Mouse (Mus musculus) layer of hippocampus, postnatal 25 days (tissue): ENCODE data around the gene Cdc42. TPM values are rescaled to one million over a fixed set of nuclear protein-coding genes. Genes with fewer than 3 reads are reported as not detected.

Experiments
- DNase-seq, 2 experiments: peaks; one replicate each; pipeline ENCODE4 v3.0.0; 2022; ENCODE audit warnings: mixed read lengths in 2 of 2, low spot score in 1 of 2; ENCODE audit errors: extremely low spot score in 1 of 2
- total RNA-seq, 2 experiments: library from RNA; stranded (reverse); gene quantifications; 2 replicates each; pipeline ENCODE4 v1.2.3; 2021

Gene Cdc42
- total RNA-seq, 2 experiments from 2014 or later, result 307 to 339 TPM

DNA sequence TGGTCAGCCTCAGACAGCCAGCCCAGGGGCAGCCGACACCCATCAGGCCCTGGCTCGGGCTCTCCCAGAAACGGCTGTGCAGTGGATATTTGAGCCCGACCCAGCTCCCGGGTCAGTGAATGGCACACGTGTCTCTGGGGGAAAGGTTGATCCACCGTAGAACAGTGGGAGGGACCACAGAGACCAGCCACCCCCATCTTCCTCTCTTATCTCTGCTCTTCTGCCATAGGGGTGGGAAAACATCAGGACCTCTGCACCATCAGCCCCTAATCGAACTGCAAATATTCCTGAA, 70.9 kb downstream of the Cdc42 start:
- no peak for DNase-seq

DNA sequence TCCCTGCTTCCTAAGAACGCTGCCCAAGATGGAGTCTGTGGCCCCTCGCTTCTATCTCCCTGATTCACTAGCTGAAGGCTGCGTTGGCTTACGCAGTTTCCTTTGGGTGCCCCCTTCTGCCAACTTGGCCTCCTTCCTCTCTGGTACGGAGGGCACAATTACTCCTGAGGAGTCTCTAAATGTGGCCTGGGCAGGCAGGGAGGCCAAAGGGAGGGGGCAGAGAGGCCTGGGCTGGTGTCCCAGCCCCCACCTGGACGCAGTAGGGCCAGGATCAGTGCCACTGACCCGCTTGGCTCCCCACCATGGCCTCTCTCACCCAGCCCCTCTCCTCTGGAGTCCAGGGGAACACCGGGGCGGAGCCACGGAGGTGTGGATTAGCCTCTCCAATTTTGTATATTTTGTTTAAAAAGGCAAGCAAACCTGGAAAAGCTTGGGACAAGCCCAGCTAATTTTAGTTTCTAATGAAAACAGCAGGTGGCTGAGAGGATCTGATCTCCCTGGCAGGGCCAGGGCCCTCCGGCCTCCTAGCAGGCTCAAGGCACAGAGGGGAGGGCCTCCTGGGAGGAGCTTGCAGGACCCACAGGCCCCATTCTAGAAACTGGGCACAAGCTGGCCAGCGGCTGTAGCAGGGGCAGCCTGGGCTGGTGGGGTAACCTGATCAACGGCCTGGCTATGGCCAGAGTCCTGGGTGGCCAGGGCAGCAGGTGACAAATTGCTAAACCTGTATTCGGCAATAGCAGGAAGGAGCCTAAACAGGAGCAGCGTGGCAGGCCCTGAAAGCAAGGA, 71.5 kb downstream of the Cdc42 start:
- no peak for DNase-seq

DNA sequence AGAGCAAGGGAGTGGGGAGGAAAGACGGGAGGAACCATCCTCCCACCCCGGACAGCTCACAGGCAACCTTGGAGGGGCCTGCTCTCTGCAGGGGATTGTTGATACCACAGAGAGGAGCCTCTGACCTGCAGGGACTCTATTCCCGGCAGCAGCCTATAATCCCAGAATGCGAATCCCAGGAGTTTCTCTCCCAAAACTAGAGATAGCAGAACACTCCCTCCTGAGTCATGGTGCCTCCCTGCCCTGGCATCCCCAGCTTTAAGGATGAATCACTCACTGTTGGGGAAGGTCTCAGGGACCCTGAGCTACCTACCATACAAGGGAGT, 74.2 kb downstream of the Cdc42 start:
- DNase-seq, result no peak

DNA sequence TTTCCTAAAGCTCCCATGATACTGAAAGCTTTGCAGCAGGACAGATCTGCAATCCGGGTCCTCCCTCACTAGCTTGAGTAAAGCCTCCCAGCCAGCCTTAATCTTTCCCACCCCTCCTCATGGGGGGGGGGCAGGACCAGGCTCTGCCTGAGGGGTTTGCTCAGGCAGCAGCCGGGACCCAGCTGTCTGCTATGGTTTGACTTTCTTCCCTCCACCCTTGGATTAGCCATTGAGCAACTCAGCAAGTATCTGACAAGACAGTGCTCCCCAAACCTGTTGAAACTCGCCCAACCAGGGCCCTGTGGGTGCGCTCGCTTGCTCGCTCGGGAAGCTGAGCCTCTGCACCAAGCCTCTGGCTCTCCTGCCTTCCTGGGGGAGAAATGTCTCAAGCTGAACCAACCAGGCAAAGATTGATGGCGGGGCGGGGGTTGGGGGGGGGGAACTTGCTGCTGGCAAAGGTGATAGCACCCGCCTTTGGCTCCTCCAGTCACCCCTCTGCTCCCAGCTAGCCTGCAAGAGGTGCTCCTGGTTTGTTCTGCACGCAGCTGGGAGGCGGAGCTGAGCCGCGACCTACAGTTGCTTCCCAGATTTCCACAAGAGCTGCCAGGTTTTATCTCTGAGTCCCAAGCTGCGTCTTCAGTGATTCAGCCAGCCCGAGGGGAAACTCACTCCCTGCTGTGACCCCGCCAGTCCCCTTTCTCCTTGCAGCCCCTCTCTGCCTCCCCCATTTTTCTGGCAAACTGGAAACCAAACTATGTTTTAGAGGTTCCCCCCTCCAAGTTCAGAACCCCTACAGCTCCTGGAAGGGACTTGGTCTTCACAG, 74.7 kb downstream of the Cdc42 start:
- DNase-seq, result no peak

DNA sequence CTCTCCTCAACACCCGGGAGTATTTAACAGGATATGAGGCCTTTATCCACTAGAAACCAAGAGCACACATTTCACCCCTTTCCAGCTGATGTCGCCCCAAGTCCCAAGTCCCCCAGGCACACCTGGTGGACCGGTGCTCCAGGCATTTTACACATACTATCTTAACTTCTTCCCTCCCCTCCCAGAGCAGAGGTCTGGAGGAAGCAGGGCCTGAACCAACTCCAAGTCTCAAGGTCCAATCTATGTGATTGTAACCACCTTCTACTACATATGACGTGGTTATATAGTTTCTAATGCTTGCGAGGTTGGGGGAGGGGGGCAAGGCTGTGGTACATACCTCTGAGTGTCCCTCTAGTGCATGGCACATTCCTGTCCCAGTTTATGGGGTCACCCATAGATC, 75.4 kb downstream of the Cdc42 start:
- DNase-seq, result no peak

DNA sequence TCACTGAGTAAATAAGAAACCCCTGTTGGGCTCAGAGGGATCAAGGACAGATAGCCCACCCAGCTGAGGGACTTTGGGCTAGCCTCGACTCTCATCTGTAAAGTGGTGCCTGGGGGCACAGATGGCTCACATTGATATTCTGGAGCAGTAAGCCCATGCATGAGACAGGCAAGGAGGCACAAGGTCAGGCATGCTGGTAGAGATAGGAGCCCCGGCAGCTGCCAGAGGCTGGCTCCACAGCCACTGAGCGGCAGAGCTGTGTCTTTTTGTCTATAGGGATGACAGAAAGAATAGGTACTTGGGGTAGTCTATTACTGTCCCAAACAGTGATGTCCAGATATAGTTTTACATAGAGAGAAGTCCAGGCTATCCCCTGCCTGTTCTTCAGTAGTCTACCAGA, 76.2 kb downstream of the Cdc42 start:
- DNase-seq, result no peak

DNA sequence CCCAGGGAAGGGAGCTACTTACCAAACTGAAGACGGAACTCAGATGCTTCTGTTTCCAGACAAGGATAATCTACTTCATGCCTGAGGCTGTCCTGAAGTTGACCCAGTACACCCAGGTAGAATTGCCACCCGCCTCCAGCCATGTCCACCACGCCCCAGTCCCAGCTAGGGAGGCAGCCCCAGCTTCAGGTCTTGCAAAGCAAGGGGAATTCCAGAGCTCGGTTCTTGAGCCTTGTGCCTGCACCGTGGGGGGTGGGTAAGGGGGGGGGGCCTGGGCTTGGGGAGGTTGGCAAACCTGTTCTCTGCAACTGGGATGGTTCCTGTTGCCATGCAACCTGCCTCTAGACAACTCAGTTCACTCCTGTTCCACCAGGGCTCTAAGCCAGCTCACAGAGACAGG, 78.2 kb downstream of the Cdc42 start:
- no peak for DNase-seq

DNA sequence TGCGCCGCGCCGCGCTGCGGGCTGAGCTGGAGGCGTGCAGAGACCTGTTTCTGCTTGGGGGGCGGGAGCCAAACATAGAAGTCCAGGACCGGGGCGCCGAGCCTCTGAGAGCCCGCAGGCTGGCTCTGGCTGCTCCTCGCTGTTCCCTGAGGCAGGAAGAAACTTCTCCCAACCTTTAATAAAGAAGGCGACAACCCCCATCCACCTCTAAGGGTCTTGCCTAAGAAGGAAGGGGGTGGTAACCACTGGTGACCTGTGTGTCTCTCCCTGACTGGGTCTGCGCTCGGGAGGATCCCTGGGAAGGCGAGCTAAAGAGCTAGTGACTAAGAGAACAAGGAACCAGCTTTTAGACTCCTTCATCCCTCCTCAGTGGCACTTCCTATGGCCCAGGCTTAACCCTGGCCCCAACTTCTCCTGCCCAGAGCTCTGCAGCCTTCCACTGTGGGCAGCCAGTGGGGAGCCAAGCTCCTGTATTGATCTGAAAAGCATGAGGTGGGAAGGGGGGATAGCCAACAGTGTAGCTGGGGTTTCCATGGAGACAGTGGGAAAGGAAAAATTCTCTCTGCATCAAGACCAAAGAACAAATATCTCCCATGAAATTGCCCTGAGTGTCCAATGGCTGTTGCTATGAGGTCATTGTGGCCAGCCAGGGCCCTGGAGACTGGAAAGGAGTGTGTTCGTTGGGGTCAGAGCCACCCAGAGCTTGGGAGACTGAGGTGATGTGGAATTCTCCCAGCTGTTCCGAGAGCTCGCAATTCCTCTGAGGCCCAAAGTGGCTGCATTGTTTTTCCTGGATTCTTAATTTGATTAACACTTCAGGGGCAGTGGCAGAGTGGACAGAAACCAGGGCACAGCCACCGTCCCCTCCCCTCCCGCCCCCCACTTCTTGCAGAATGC, 79.1 kb downstream of the Cdc42 start:
- DNase-seq, result no peak

DNA sequence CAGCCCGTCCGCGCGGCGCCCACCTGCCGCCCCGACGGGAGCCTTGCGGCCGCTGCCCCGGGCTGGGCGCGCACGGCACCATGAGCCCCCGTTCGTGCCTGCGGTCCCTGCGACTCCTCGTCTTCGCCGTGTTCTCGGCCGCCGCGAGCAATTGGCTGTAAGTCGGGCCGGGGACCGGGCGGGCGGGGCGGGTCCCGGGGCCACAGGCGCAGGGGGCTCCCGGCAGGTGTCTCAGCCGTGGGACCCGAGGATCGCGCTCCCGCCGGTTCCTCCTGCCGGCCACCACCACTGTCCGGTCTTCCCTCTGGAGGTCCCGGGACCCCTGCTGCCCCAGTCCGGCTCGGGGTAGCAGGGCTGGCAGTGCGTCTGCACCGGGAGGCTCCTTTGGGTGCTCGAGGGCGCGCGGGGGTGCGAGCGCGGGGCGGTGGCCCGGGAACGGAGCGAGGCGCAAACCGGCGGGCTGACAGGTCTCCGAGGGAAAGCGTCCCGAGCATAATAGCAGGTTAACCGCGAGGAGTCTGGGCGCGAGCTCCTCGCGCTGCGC, 79.8 kb downstream of the Cdc42 start:
- no peak for DNase-seq

DNA sequence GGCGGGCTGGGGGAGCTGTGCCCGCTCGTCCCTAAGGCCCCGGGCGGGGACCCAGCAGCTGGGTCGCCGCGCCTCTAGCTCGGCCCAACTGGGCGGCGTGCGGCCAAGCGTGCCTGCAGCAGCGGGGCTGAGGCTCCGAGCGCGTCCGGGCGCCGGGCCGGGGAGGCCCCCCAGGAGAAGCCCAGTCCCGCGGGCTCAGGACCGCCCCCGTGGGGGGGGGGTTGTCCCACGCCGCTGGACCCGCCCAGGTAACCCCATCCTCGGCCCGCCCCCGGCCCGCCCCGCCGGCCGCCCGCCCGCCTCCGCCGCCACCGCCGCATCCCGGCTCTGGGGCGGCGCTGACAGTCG, 80.4 kb downstream of the Cdc42 start, which contains the start of gene Wnt4:
Gene Wnt4, plus strand, starts transcription at position 324 of the 348 bp plus-strand sequence.
- DNase-seq, result no peak

DNA sequence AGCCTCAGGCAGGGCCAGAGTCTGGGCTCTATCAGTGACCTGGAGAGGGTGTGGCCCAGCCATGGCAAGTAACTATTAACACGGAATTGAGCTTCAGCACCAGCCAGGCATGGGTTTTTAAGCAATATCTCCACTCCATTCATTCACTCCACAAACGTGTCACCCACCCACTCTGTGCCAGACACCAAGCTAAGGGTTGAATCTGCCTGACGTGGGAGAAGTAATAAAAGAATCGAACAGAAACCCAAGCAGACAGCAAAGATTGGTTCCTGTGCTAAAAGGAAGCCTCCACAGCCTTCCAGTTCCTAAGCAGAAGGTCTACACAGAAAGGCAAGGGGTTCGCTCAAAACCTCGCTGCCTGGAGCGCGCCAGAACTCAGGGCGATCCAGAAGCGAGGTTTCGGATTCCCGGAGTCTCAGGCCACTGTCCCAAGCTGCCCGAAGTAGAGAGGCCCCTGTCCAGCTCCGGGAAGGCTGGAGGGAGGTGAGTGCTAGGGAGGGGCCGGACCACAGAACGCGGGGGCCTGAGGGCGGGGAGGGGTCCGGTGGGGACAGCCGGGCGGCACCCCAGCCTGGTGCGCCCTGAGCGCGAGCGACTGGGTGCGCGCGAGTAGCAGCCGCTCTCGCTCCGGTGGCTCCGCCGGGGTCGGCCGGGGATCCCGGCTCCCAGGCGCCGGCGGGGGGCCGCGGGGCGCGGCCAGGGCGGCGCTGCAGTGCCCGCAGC, 80.9 kb downstream of the Cdc42 start:
- DNase-seq, result no peak

DNA sequence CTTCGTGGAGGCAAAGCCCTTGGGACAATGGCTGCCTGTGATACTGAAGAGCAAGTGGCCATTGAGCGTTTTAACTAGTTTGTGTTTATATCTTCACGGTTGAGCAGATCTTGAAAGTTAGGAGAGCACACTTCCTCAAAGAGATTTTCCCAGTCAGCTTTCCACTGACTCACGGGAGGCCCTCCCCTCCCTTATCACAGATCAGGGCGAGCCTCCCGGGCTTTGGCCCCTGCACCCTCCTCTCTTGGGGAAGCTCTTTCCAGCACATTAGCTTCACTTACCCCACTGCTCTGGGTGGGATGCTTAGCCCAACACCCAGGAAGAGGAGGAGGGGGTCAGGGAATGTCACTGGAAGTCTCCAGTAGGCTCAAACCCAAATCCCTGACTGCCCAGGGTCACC, 83.2 kb downstream of the Cdc42 start:
- DNase-seq, result no peak

DNA sequence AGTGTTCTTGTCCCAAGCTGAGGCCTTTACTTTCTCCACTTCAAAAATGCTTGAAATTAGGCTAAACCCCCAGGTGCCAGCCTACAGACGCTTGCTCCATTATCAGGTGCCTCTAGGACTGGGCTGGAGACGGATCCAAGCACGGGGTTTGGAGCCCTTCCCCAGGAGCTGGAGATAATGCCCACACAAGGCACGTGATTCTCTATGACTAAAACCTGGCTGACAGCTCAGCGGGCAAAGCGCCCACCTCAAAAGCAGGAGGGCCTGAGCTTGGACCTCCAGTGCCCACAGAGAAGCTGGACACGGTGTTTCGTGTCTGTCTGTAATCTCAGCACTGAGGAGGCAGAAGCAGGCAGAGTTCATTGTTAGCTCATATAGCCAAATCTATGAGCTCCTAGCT, 85.7 kb downstream of the Cdc42 start:
- no peak for DNase-seq

Other genes with a start within 250 kb of the Cdc42 start
- 1 to 10 TPM; 6.8 to 7.2 TPM for gene Wnt4, start 80.2 kb downstream of the Cdc42 start, total RNA-seq
- gene Cela3a, start 52.1 kb upstream of the Cdc42 start, total RNA-seq, result not detected
- not detected for gene Cela3b, start 72.8 kb upstream of the Cdc42 start, total RNA-seq
- not detected for gene 1700013G24Rik, start 95.6 kb upstream of the Cdc42 start, total RNA-seq
- 10 to 100 TPM in 1 of 2 experiments, 1 to 10 TPM in 1; 5.6 to 10.8 TPM for gene Hspg2, start 111.0 kb upstream of the Cdc42 start, total RNA-seq
- not detected for gene Ldlrad2, start 216.8 kb upstream of the Cdc42 start, total RNA-seq
- gene Usp48, start 236.0 kb upstream of the Cdc42 start, total RNA-seq, result 100 to 1,000 TPM; 105 to 147 TPM